In genomic region chr12:113202008-113202407, GRCm38 (mm10) we compare ENCODE assay signal across 14 mouse cellular contexts.
"Had no signal": no experiment of that assay in that cellular context is flagged by ENCODE, and none has a peak within 500 bp of the region (broad histone marks: within the 10 kb centered on the region; RNA-seq: fewer than 3 reads in every experiment).

No protein-coding gene starts in this region.

- H3K27me3 ChIP-seq: liver, embryonic 12.5 days; midbrain, embryonic 15.5 days; neural tube, embryonic 12.5 days had no signal

- H3K4me1 ChIP-seq: limb, embryonic 10.5 days; liver, embryonic 12.5 days; megakaryocyte, embryonic 14.5 days; midbrain, embryonic 15.5 days; neural tube, embryonic 12.5 days had no signal

- H3K36me3 ChIP-seq: limb, embryonic 10.5 days; liver, embryonic 12.5 days; midbrain, embryonic 15.5 days; neural tube, embryonic 12.5 days had no signal

- ATAC-seq: liver, embryonic 12.5 days; midbrain, embryonic 15.5 days had no signal

- H3K9ac ChIP-seq: liver, embryonic 12.5 days; lung, embryonic 14.5 days; midbrain, embryonic 15.5 days; neural tube, embryonic 12.5 days had no signal

- H3K4me2 ChIP-seq: liver, embryonic 12.5 days; lung, embryonic 14.5 days; midbrain, embryonic 11.5 days; midbrain, embryonic 15.5 days; neural tube, embryonic 12.5 days had no signal

- H3K27ac ChIP-seq: layer of hippocampus, adult 2 months; limb, embryonic 10.5 days; liver, embryonic 12.5 days; midbrain, embryonic 15.5 days; neural tube, embryonic 12.5 days had no signal

- H3K4me3 ChIP-seq: layer of hippocampus, adult 2 months; limb, embryonic 10.5 days; liver, embryonic 12.5 days; megakaryocyte, embryonic 14.5 days; midbrain, embryonic 15.5 days; neural tube, embryonic 12.5 days had no signal

- H3K9me3 ChIP-seq: limb, embryonic 10.5 days; liver, embryonic 12.5 days; midbrain, embryonic 15.5 days; neural tube, embryonic 12.5 days had no signal

- DNase-seq: kidney, adult 18-20 months; kidney, postnatal 10 days; kidney, postnatal 4 days; lung, embryonic 14.5 days; lung, postnatal 10 days; lung, postnatal 4 days; thymus, postnatal 25 days had no signal
